Comparison of ENCODE assay signal across 13 mouse cellular contexts in genomic region chr5:146704241-146704640, GRCm38 (mm10).
DNase-seq lines count a peak whose midpoint lies in the region; ATAC-seq and TF ChIP-seq lines count a peak whose summit lies in the region.
"Had no signal": no experiment of that assay in that cellular context is flagged by ENCODE, and none has a peak within 500 bp of the region (broad histone marks: within the 10 kb centered on the region; RNA-seq: fewer than 3 reads in every experiment).

No protein-coding gene starts in this region.

- TF ChIP-seq POLR2A in testis, adult 2 months (IDR thresholded peaks at IDR 0.05; ENCODE audit: control insufficient read depth, low read depth, low read length), result no peak

- peaks cover 9% of the 10 kb centered on the region; the same call in 1 of the 2 replicates for H3K4me1 ChIP-seq in heart, embryonic 12.5 days (replicated peaks)
- peaks cover 9% of the 10 kb centered on the region for H3K4me1 ChIP-seq in testis, adult 2 months (ENCODE audit: control insufficient read depth, insufficient read depth, low read length)
- no peaks in the 10 kb centered on the region for H3K4me1 ChIP-seq in stomach, postnatal 0 days (replicated peaks; ENCODE audit: control insufficient read depth, insufficient read depth)

- H3K9ac ChIP-seq in heart, embryonic 12.5 days, result no peak overlapping the region
- no peak overlapping the region for H3K9ac ChIP-seq in stomach, postnatal 0 days (ENCODE audit: low read length)
- H3K9ac ChIP-seq: embryonic facial prominence, embryonic 12.5 days; limb, embryonic 12.5 days had no signal

- H3K27me3 ChIP-seq in heart, embryonic 12.5 days (replicated peaks), result no peaks in the 10 kb centered on the region
- H3K27me3 ChIP-seq in testis, adult 2 months (ENCODE audit: control insufficient read depth, insufficient read depth, low read length), result no peaks in the 10 kb centered on the region
- no peaks in the 10 kb centered on the region for H3K27me3 ChIP-seq in stomach, postnatal 0 days (ENCODE audit: control insufficient read depth, insufficient read depth, low read length)
- H3K27me3 ChIP-seq: embryonic facial prominence, embryonic 12.5 days; limb, embryonic 12.5 days had no signal

- DNase-seq in heart, adult 18-20 months, result no peak
- DNase-seq in testis, postnatal 14 days (ENCODE audit: low spot score), result no peak
- DNase-seq in liver, result peak; percentile 72
- DNase-seq in stomach, postnatal 0 days (ENCODE audit: low spot score), result peak; percentile 50
- DNase-seq in cerebellum, adult 18-20 months, result no peak
- no peak for DNase-seq in kidney, adult 11 months
- DNase-seq: kidney, adult 9 months; midbrain, embryonic 14.5 days; thymus, adult 2 months had no signal

- WGBS in heart, embryonic 12.5 days, result 90% methylated on average over 4 of the region's 4 CpGs
- WGBS in stomach, postnatal 0 days, result 95% methylated on average over 4 of the region's 4 CpGs

- H3K9me3 ChIP-seq in heart, embryonic 12.5 days (replicated peaks), result peaks cover 10% of the 10 kb centered on the region
- no peaks in the 10 kb centered on the region for H3K9me3 ChIP-seq in stomach, postnatal 0 days (ENCODE audit: control insufficient read depth, low read length)
- H3K9me3 ChIP-seq: embryonic facial prominence, embryonic 12.5 days; limb, embryonic 12.5 days had no signal

- peak overlapping the region; percentile 69 for H3K27ac ChIP-seq in heart, embryonic 12.5 days (ENCODE audit: poor library complexity, severe bottlenecking)
- no peak overlapping the region for H3K27ac ChIP-seq in testis, adult 2 months (ENCODE audit: control insufficient read depth, insufficient read depth, low read depth, low read length)
- peak overlapping the region; percentile 61; the same call in 1 of the 2 replicates for H3K27ac ChIP-seq in stomach, postnatal 0 days (replicated peaks)
- H3K27ac ChIP-seq: embryonic facial prominence, embryonic 12.5 days; limb, embryonic 12.5 days had no signal

- no peak overlapping the region for H3K4me2 ChIP-seq in heart, embryonic 12.5 days
- no peak overlapping the region for H3K4me2 ChIP-seq in stomach, postnatal 0 days (replicated peaks; ENCODE audit: low read depth)
- H3K4me2 ChIP-seq: embryonic facial prominence, embryonic 12.5 days; limb, embryonic 12.5 days had no signal

- TF ChIP-seq CTCF in testis, adult 2 months (IDR thresholded peaks at IDR 0.05; ENCODE audit: control insufficient read depth, insufficient read depth, insufficient replicate concordance, low read depth, low read length), result peak; percentile 32; the same call in 1 of the 2 replicates
- TF ChIP-seq CTCF in stomach, postnatal 0 days (IDR thresholded peaks at IDR 0.05; ENCODE audit: low read depth), result peak; percentile 54

- no peaks in the 10 kb centered on the region for H3K36me3 ChIP-seq in heart, embryonic 12.5 days
- H3K36me3 ChIP-seq in testis, adult 2 months (ENCODE audit: control insufficient read depth, insufficient read depth, low read length), result no peaks in the 10 kb centered on the region
- H3K36me3 ChIP-seq in stomach, postnatal 0 days (ENCODE audit: control insufficient read depth, insufficient read depth, low read length), result no peaks in the 10 kb centered on the region
- H3K36me3 ChIP-seq: embryonic facial prominence, embryonic 12.5 days; limb, embryonic 12.5 days had no signal

- no peak for ATAC-seq in heart, embryonic 12.5 days (ENCODE audit: insufficient number of reproducible peaks, low FRiP score)
- ATAC-seq in stomach, postnatal 0 days (ENCODE audit: low FRiP score, low TSS enrichment), result no peak

- H3K4me3 ChIP-seq in heart, embryonic 12.5 days, result no peak overlapping the region
- no peak overlapping the region for H3K4me3 ChIP-seq in testis, adult 2 months (ENCODE audit: control insufficient read depth, low read depth, low read length)
- no peak overlapping the region for H3K4me3 ChIP-seq in stomach, postnatal 0 days (ENCODE audit: low read depth, low read length)
- H3K4me3 ChIP-seq: embryonic facial prominence, embryonic 12.5 days; limb, embryonic 12.5 days had no signal

- TF ChIP-seq EP300 in stomach, postnatal 0 days (optimal IDR thresholded peaks at IDR 0.05), result no peak

Comparison
In these comparisons a context has a peak if more than half of its experiments do, and no peak if none do; other contexts are left out.
1. DNase-seq: peak in liver (single experiment) and stomach, postnatal 0 days (single experiment); none in heart, adult 18-20 months (0 of 2), testis, postnatal 14 days (single experiment), cerebellum, adult 18-20 months (0 of 2) and kidney, adult 11 months (single experiment).